Mouse (Mus musculus) cerebellum, adult 9-11 months (tissue): ENCODE data around the gene Polr2h.

ENCODE experiments used
- DNase-seq: peaks from one replicate; pipeline ENCODE4 v3.0.0; 2022

Polr2h gene

DNA sequence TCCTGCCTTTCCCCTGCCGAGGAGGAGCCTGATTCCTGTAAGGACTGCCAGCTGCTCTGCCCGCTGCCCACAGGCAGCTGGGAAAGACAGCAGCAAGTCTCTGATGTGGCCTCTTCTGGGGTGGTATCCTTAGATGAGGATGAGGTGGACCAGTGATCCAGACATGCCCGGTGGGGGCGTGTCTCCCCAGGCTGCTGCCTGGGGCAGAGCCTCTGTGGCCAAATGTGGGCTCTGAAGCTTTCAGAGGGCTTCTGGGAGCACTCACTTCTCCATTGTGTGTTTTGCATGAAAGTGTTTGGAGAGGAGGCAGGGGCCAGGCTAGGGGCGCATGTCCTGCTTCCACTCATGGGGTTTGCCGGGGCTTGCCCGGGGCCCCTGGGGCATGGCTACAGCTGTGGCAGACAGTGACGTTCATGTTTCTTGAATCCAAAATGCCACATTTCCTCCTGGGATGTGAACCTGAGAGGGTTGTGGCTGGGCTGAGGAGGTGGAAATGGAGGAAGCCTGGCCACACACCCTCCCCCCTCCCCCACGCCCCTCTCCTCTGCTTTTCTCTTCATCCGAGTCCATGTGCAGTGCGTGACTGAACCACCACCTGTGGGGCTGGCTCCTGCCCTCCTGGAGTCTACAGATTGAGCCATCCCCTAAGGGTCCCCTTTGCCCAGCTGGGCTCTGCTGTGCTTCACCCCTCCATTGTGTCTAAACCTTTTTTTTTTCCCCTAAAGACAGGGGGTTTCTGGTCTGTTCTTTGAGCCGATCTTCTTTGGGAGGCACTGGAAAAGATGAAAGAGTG, 15.5 kb upstream of the Polr2h start:
- DNase-seq = peak; percentile 45

DNA sequence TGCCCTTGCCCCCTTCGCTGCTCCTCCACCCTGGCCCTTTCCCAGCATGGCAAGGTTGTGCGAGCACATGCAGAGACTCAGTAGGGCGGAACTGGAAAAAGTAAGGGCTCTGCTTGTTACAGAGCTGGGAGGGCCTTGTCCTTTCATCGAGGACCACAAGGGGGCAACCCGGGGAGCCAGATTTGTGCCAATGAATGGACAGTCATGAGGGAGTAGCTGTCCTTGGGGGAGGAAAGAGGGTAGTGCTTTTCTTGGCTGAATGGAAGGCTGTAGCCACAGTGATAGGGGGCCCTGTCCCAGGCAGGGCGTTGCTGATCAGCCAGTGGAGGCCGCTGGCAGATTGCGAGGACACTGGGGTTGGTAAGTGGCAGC, 15.0 kb upstream of the Polr2h start:
- DNase-seq = peak; percentile 75

DNA sequence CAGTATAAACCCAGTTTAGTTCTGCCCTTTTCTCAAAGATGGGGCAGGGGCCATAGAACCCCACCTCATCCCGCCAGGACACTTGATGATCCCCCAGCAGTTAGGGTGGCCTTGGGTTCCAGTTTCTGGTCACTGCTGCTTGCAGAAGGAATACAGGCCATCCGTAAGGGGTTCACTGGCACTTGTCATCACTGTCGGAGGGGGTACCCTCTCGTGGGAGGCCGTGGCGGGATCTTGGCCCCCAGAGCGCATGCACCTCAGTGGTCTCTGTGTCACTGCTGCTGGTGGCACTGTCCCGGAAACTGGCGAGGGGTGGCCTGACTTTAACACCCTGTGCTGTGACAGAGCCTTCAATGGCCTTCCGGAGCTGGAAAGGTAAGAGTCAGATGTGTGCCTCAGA, 14.4 kb upstream of the Polr2h start:
- peak; percentile 42 for DNase-seq

DNA sequence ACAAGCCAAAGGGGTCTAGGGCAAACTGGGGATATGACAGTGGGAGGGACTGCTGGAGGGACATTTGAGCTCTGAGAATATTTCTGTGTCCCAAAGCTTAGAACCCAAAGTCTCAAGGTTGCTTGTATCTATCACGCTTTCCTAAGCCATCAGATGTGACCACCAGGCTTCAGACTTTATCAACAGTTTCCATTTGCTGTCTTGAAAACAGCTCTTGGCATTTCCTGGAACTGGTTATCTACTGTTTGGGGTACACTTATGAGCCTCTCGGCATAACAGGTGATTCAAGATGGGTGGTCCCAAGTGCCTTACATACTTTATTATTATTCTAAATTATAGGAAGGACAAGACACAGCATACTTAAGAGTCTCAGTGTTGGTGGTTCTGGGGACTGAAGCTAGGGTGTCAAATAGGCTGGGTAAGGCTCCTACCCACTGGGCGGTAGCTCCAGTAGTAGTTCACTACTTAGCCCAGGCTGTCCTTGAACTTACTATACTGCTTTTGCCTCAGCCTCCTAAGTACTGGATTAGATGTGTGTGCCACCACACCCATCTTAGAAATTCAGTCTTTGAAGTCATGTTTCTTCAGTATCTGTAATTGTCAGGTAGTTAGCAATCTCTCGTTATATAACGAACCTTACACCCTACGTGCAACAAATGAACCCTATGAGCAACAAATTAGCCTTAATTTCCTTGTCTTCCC, 13.6 kb upstream of the Polr2h start:
- DNase-seq = no peak

DNA sequence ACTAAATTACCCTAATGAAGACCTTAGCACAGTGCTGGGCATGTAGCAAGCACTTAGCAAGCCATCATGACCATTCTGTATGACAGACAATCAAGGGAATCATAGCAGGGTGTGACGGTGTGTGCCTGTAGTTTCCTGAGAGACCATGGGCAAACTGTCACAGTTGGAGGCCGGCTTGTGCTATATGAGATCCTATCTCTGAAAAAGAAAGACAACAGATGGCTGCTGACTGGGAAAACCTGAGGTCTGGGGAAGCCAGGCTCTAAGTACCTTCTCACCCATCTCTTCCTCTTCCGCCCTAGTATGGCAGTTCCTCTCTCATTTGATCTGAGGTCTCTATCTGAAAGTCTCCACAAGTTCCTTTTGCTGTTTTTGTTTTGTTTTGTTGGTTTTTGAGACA, 11.7 kb upstream of the Polr2h start:
- DNase-seq = peak; percentile 54

- peak; percentile 53 for DNase-seq
Observed at GRCm38 (mm10) chr16:20706407-20707055, 10.9 kb upstream of the Polr2h start.

- peak; percentile 28 for DNase-seq
Observed at GRCm38 (mm10) chr16:20708220-20708938, 9.1 kb upstream of the Polr2h start.

GRCm38 (mm10) chr16:20708939-20709734, 8.3 kb upstream of the Polr2h start:
- DNase-seq = peak; percentile 47

- peak; percentile 37 for DNase-seq
Observed at GRCm38 (mm10) chr16:20710370-20710769, 7.1 kb upstream of the Polr2h start.

- DNase-seq = peak; percentile 36
Observed at GRCm38 (mm10) chr16:20710810-20711209, 6.7 kb upstream of the Polr2h start.

DNA sequence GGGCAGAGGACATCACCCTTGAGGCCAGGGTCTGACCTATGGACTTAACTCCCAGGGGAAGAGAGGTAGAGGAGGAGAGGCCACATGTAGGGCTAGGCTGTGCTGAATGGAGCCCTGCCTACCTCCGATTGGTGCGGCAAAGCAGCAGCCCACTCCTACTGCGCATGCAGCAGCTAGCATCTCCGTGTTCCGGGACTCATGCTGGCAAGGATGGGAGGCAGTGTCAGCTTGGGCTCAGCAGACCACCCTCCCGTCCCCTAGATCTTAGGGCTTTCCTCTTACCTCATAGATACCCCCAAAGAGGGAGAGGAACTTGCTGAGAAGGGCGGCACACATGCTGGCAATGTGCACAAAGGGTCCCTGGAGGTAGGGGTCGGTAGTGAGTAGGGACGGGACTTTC, 5.3 kb upstream of the Polr2h start:
- DNase-seq = peak; percentile 44

DNA sequence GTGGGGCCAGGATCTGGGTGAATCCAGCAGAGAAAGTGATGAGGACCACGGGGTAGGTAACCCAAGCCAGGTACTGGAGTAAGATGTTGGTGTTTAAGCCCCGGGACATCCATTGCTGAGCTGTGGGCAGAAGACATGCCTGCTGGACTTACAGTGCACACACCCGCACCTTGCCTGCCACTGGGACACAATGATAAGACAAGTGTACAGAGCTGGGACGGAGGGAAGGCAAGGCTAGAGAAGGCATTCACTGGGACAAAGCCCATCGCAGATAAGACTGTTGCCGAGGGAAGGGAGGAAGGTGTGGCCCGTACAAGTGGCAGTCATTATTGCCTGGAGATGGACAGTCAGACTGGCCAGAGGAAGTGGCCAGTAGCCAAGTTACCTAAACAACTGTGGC, 4.6 kb upstream of the Polr2h start:
- no peak for DNase-seq

DNA sequence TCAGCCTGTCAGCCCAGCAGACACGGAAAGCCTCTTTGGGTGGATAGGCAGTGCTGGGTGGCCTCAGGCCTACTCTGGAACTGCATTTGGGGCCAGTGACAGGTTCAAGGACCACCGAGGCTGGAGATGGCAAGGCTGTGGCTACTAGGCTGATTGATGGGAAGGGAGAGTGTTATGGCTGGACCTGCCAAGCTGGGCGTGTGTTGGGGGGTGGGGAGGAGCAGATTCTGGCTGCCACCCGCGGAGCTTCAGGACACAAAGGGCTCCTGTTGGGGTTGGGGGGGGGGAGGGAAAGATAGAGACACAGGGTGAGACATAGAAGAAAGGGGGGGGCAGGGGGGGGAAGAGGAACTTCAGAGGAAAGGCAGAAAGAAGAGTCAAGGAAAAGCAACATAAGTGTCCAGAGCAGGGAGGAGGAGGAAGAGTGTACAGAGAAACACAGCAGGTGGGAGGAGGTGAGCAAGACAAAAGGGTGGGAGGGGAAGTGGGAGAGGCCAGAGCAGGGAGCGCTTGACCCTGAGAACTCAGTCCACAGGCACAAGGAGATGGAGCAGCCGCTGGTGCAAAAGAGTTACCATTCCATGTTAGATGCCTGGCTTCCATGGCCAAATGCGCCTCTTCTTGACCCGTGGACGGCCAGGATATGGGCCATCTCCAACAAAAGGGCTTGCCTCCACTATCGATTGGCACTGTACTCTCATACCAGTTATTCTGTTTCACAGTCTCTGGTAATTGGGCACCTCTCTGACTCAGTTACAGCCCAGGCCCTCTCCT, 3.0 kb upstream of the Polr2h start:
- DNase-seq = peak; percentile 60

DNA sequence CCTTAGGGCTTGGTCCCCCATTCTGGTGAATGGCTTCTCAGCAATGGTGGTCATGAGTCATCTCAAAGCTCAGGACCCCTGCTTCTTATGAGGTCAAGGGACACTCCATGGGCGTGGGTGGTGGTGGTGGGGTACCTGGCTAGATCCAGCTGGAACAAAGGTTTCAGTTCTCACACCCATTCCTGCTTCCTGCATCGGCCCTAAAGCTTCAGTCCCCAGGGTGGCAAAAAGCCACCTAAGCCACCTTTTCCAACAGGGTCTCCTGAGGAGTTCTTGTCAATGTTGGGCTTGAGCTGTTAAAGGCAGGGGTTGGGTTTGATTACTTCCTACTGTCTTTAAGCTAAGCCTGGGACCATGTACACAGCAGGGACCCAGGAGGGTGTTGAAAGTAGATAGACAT, 2.3 kb upstream of the Polr2h start:
- DNase-seq = peak; percentile 63

- DNase-seq = peak; percentile 53
Observed at GRCm38 (mm10) chr16:20715566-20715965, 1.9 kb upstream of the Polr2h start.

- DNase-seq = peak; percentile 85
Observed at GRCm38 (mm10) chr16:20715976-20716840, 1.3 kb upstream of the Polr2h start.

- no peak for DNase-seq
Observed at GRCm38 (mm10) chr16:20716841-20717180, 654 bp upstream of the Polr2h start.

DNA sequence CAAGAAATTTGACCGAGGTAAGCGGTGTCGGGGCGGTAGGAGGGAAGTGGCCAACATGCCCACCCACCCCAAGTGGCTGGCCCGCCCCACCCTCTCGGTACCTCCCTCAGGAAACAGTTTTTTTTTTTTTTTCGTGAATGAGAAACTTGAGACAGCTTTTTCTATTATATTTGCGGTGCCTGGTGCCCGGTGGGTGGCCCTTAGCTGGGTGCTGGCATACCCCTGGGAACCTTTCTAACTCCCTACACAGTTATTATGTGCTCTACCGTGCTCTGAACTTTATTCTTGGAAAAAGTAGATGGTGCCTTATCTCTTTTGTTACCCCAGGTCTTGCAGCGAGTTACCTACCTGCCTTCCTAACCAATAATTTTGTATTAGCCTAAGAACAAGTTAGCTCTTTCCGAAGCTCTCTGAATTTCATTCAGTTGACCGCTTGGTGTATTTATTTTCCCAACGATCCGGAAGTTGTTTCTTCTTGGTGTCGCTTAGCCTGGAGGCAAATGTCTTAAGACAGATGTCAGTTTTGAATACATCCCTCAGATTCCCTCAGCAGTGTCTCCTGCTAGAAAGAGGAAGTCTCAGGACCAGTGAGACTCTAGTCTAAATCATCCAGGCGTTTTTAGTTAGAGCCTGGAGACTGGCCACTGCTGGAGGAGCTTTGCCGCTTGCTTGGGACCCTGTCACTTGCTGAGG, 659 bp downstream of the Polr2h start:
- DNase-seq = no peak

DNA sequence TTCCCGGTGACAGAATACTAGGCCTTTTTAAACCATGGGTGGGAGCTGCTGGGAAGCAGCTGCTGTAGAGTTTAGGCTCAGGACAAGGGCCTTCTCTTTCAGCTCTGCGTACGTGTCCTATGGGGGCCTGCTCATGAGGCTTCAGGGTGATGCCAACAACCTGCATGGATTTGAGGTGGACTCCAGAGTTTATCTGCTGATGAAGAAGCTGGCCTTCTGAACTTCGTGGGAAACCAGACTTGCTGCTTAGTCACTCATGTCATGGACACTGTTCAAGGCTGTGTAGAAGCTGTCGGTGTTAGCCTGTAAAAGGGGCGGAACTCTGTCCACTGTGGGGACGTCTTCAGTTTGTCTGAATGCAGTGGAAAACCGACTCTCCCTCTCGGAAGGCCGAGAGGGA, 4.3 kb downstream of the Polr2h start:
- no peak for DNase-seq

DNA sequence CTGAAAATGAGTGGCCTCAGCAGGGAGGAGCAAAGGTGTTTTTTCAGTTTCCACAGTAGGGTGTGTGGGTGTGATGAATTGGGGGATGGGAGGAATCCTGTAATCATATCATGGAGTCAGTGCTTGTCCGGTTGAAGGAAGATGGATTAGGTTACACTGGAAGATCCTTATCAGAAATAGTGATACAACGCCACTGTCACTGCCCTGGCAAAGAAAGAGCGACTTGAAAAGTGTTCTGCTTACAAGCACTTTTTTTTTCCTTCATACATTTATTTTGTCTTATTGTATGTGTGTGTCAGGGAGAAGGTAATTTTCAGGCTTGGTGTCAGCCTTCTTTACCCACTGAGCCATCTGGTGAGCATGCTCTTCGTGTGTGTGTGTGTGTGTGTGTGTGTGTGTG, 5.3 kb downstream of the Polr2h start:
- DNase-seq = no peak
